Mouse (Mus musculus) liver, postnatal 0 days (tissue): ENCODE data around the gene Epyc.

Experiments used
- CTCF ChIP-seq: sonication (generic); IDR thresholded peaks from 2 replicates; pipeline ENCODE4 v1.5.1; 2016; ENCODE audit warnings: antibody characterized with exemption, low read depth
- EP300 ChIP-seq: IDR thresholded peaks from 2 replicates; pipeline ENCODE4 v1.6.1; 2016; ENCODE audit warnings: antibody characterized with exemption, low read depth, mild to moderate bottlenecking

GRCm38 (mm10) chr10:97687198-97687597, 43.3 kb downstream of the Epyc start:
- TF ChIP-seq CTCF (no peak), EP300 (no peak)
